Mouse (Mus musculus) midbrain, embryonic 13.5 days (tissue): ENCODE results near the gene Rfx2. TPM values are rescaled to one million over a fixed set of nuclear protein-coding genes. Genes with fewer than 3 reads are reported as not detected.

Experiments used
- ATAC-seq: fragments of 200-750 bp; cut with Nextera tagmentation; 2 replicates; pipeline ENCODE4 v1.8.0; 2017; ENCODE audit warnings: mild to moderate bottlenecking, moderate TSS enrichment, moderate library complexity
- H3K27ac ChIP-seq: fragments of 300-500 bp; sonication (generic); 2 replicates; pipeline ENCODE4 v1.5.1; 2015; ENCODE audit warnings: inconsistent platforms, mild to moderate bottlenecking, moderate library complexity
- H3K27me3 ChIP-seq: fragments of 300-500 bp; sonication (generic); 2 replicates; pipeline ENCODE4 v1.6.1; 2015; ENCODE audit warnings: mild to moderate bottlenecking, inconsistent platforms
- H3K36me3 ChIP-seq: fragments of 300-500 bp; sonication (generic); 2 replicates; pipeline ENCODE4 v1.6.1; 2015; ENCODE audit warnings: mild to moderate bottlenecking, inconsistent platforms
- H3K4me1 ChIP-seq: fragments of 300-500 bp; sonication (generic); replicated peaks from 2 replicates; pipeline ENCODE4 v1.6.1; 2015; ENCODE audit warnings: inconsistent platforms
- H3K4me2 ChIP-seq: fragments of 300-500 bp; sonication (generic); replicated peaks from 2 replicates; pipeline ENCODE4 v1.6.1; 2015; ENCODE audit warnings: moderate library complexity, mild to moderate bottlenecking, inconsistent platforms
- H3K4me3 ChIP-seq: fragments of 300-500 bp; sonication (generic); replicated peaks from 2 replicates; pipeline ENCODE4 v1.5.1; 2015; ENCODE audit warnings: mild to moderate bottlenecking, inconsistent platforms
- H3K9ac ChIP-seq: fragments of 300-500 bp; sonication (generic); replicated peaks from 2 replicates; pipeline ENCODE4 v1.6.1; 2015; ENCODE audit warnings: mild to moderate bottlenecking, inconsistent platforms
- H3K9me3 ChIP-seq: fragments of 300-500 bp; sonication (generic); 2 replicates; pipeline ENCODE4 v1.6.1; 2016; ENCODE audit warnings: mild to moderate bottlenecking, inconsistent platforms
- WGBS: fragments of 180-500 bp; shearing (Covaris S2); methylation state at CpG from one replicate; pipeline ENCODE4 v1.1.7; 2015; 5-methylcytosine and 5-hydroxymethylcytosine counted together
- polyA plus RNA-seq: library from polyadenylated mRNA; unstranded; fragments of >200 nt; fragmentation: Nextera tagmentation; extraction: Ambion mirVana; gene quantifications from 2 replicates; pipeline ENCODE4 v1.2.1, GENCODE M21; 2015

Rfx2 gene
- polyA plus RNA-seq, 1 experiment from 2014 or later, result 6.3 TPM

GRCm38 (mm10) chr17:56736534-56736933, 94.3 kb downstream of the Rfx2 start:
- Histone ChIP-seq H3K4me1 (no peaks in the 10 kb centered on the region), H3K9ac (no peak overlapping the region), H3K9me3 (no peaks in the 10 kb centered on the region), H3K36me3 (no peaks in the 10 kb centered on the region), H3K27ac (no peak overlapping the region), H3K4me2 (no peak overlapping the region), H3K4me3 (no peak overlapping the region), H3K27me3 (no peaks in the 10 kb centered on the region)
- ATAC-seq, result no peak
- WGBS, result 41% methylated on average over 8 of the region's 8 CpGs

DNA sequence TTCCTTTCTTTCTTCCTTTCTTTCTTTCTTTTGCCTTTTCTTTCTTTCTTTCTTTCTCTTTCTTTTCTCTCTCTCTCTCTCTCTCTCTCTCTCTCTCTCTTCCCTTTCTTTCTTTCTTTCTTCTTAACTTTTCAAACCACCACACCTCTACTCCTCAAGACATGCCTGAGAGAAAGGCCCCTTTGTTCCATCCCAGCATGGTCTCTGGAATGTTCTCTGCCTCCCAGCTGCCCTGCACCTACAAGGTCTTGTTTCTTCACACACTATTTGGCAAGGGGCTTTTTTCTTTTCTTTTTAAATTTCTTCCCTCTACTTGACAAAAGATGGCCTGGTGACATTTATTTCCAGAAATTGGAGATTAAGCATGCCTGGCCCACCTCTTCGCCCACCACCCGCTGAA, 101.2 kb downstream of the Rfx2 start:
- ATAC-seq, result no peak
- Histone ChIP-seq H3K4me1 (peaks cover 4% of the 10 kb centered on the region), H3K9ac (no peak overlapping the region), H3K9me3 (no peaks in the 10 kb centered on the region), H3K4me2 (no peak overlapping the region), H3K27ac (no peak overlapping the region), H3K27me3 (no peaks in the 10 kb centered on the region), H3K36me3 (0 out of 2 replicates have a peak, but pooled peaks cover 9% of the 10 kb centered on the region), H3K4me3 (no peak overlapping the region)
- 47% methylated on average over 2 of the region's 2 CpGs for whole genome bisulfite sequencing

GRCm38 (mm10) chr17:56729151-56729550, 101.7 kb downstream of the Rfx2 start:
- Histone ChIP-seq H3K36me3 (peaks cover 14% of the 10 kb centered on the region), H3K4me2 (no peak overlapping the region), H3K27ac (no peak overlapping the region), H3K4me1 (peaks cover 4% of the 10 kb centered on the region), H3K27me3 (no peaks in the 10 kb centered on the region), H3K4me3 (no peak overlapping the region), H3K9ac (no peak overlapping the region), H3K9me3 (no peaks in the 10 kb centered on the region)
- no peak for ATAC-seq
- 66% methylated on average over 6 of the region's 6 CpGs for WGBS

DNA sequence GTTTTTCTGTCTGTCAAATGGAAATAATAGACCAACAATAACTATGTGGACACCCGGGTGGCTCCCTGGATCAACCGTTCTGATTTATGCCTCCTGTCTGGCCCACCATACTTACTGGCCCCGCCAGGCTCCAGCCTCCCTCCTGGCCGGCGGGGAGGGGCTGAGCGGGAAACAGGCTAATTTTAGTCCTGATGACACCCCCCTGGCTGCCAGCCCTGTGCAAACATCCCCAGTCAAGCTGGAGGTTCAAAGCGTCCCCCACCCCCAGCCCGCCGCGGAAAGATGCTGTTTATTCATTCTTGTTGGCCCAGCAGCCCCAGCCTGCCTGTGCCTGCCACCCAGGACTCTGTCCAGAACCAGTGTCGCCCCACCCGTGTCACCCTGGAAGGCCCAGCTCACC, 102.7 kb downstream of the Rfx2 start:
- 0 out of 2 replicates have a peak, but pooled peaks have one; percentile 17 for ATAC-seq
- WGBS, result 47% methylated on average over 12 of the region's 12 CpGs

DNA sequence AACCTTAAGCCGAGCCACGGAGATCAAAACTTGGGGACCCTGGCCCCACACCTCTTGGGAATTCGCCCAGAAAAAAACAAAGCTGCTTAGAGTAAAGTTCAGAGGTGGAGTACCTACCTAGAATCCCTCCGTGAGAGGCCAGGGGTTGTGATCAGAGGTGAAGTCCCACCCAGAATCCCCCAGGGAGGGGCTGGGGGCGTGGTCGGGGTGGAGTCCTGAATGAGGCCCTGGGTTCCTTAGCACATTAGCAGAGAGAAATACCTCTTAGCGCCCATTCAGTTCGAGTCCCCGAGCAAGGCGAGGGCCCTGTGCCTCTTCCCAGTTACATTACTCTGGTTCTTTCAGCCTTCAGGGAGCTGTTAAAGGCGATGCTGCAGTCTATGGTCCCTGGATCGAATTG, 103.2 kb downstream of the Rfx2 start:
- no peak overlapping the region for H3K27ac ChIP-seq
- no peak for ATAC-seq
- H3K27me3 ChIP-seq, result no peaks in the 10 kb centered on the region
- H3K4me2 ChIP-seq, result no peak overlapping the region
- peaks cover 4% of the 10 kb centered on the region for H3K4me1 ChIP-seq
- no peaks in the 10 kb centered on the region for H3K9me3 ChIP-seq
- peaks cover 29% of the 10 kb centered on the region for H3K36me3 ChIP-seq
- H3K4me3 ChIP-seq, result no peak overlapping the region
- no peak overlapping the region for H3K9ac ChIP-seq
- WGBS, result 10% methylated on average over 12 of the region's 12 CpGs

More for the DNA sequence above, 102.7 kb downstream of the Rfx2 start:
- Histone ChIP-seq H3K4me1 (peaks cover 4% of the 10 kb centered on the region), H3K4me3 (no peak overlapping the region), H3K9ac (no peak overlapping the region), H3K4me2 (no peak overlapping the region), H3K27ac (no peak overlapping the region), H3K36me3 (peaks cover 24% of the 10 kb centered on the region), H3K9me3 (no peaks in the 10 kb centered on the region), H3K27me3 (no peaks in the 10 kb centered on the region)

GRCm38 (mm10) chr17:56727029-56727649, 103.7 kb downstream of the Rfx2 start:
- H3K27ac ChIP-seq, result no peak overlapping the region
- peaks cover 34% of the 10 kb centered on the region for H3K36me3 ChIP-seq
- no peak overlapping the region for H3K4me2 ChIP-seq
- peaks cover 4% of the 10 kb centered on the region for H3K4me1 ChIP-seq
- ATAC-seq, result no peak
- 19% methylated on average over 7 of the region's 7 CpGs for WGBS
- H3K9ac ChIP-seq, result no peak overlapping the region
- no peaks in the 10 kb centered on the region for H3K27me3 ChIP-seq
- no peaks in the 10 kb centered on the region for H3K9me3 ChIP-seq
- no peak overlapping the region for H3K4me3 ChIP-seq

Other genes starting within 250 kb of the Rfx2 start
- gene Safb2, start 246.4 kb downstream of the Rfx2 start, polyA plus RNA-seq, result 74.1 and 89.0 TPM in 2 replicates
- 112 and 127 TPM in 2 replicates for gene Safb, start 246.2 kb downstream of the Rfx2 start, polyA plus RNA-seq
- 198 and 199 TPM in 2 replicates for gene 2410015M20Rik, start 221.2 kb downstream of the Rfx2 start, polyA plus RNA-seq
- 1,197 and 1,215 TPM in 2 replicates for gene Rpl36, start 217.6 kb downstream of the Rfx2 start, polyA plus RNA-seq
- gene Lonp1, start 204.1 kb downstream of the Rfx2 start, polyA plus RNA-seq, result 40.9 and 43.4 TPM in 2 replicates
- gene Catsperd, start 202.9 kb downstream of the Rfx2 start, polyA plus RNA-seq, result 1.8 and 2.0 TPM in 2 replicates
- 108 and 109 TPM in 2 replicates for gene Ranbp3, start 157.7 kb downstream of the Rfx2 start, polyA plus RNA-seq
- 465 and 479 TPM in 2 replicates for gene Ndufa11, start 113.2 kb downstream of the Rfx2 start, polyA plus RNA-seq
- gene Vmac, start 113.0 kb downstream of the Rfx2 start, polyA plus RNA-seq, result 15.5 and 18.2 TPM in 2 replicates
- gene Nrtn, start 73.5 kb downstream of the Rfx2 start, polyA plus RNA-seq, result 2.9 and 4.0 TPM in 2 replicates
- 63.7 TPM in 2 replicates for gene Dus3l, start 66.3 kb downstream of the Rfx2 start, polyA plus RNA-seq
- gene Prr22, start 60.8 kb downstream of the Rfx2 start, polyA plus RNA-seq, result 1.7 and 1.9 TPM in 2 replicates
- not detected in 2 replicates for gene Acsbg2, start 43.4 kb upstream of the Rfx2 start, polyA plus RNA-seq
- gene 1700061G19Rik, start 44.5 kb upstream of the Rfx2 start, polyA plus RNA-seq, result 0.43 and 0.74 TPM in 2 replicates
- 74.6 and 90.0 TPM in 2 replicates for gene Mllt1, start 104.4 kb upstream of the Rfx2 start, polyA plus RNA-seq
- not detected in 2 replicates for gene Acer1, start 151.1 kb upstream of the Rfx2 start, polyA plus RNA-seq
- gene Clpp, start 159.3 kb upstream of the Rfx2 start, polyA plus RNA-seq, result 168 and 174 TPM in 2 replicates
- 40.2 and 45.5 TPM in 2 replicates for gene Alkbh7, start 166.3 kb upstream of the Rfx2 start, polyA plus RNA-seq
- gene Pspn, start 169.0 kb upstream of the Rfx2 start, polyA plus RNA-seq, result 0.64 TPM in 1 of 2 replicates, not detected in the other
- 68.0 and 74.8 TPM in 2 replicates for gene Gtf2f1, start 180.3 kb upstream of the Rfx2 start, polyA plus RNA-seq
- 0.28 and 0.75 TPM in 2 replicates for gene Gm17949, start 180.5 kb upstream of the Rfx2 start, polyA plus RNA-seq
- 33.1 and 39.1 TPM in 2 replicates for gene Khsrp, start 200.5 kb upstream of the Rfx2 start, polyA plus RNA-seq
- not detected in 2 replicates for gene Slc25a41, start 210.6 kb upstream of the Rfx2 start, polyA plus RNA-seq
- gene Crb3, start 228.1 kb upstream of the Rfx2 start, polyA plus RNA-seq, result 0.73 and 1.2 TPM in 2 replicates
- 24.3 and 26.9 TPM in 2 replicates for gene Slc25a23, start 228.8 kb upstream of the Rfx2 start, polyA plus RNA-seq
- 3.1 and 4.5 TPM in 2 replicates for gene Dennd1c, start 247.5 kb upstream of the Rfx2 start, polyA plus RNA-seq